Mouse (Mus musculus): ENCODE results near the gene Clcnkb. TPM values are rescaled to one million over a fixed set of nuclear protein-coding genes. Genes with fewer than 3 reads are reported as not detected.

Gene Clcnkb
- total and polyA plus RNA-seq, 3 experiments, result not detected

GRCm38 (mm10) chr4:141463472-141463871 is 47.7 kb upstream of the Clcnkb start:
- no peaks in the 10 kb centered on the region for H3K4me1 ChIP-seq (ENCODE audit: control insufficient read depth in 1 of 2, insufficient read depth in 2 of 2, low read length in 2 of 2)
- H3K9me3 ChIP-seq (replicated peaks; ENCODE audit: insufficient read depth, low read length), result no peaks in the 10 kb centered on the region
- no peak for DNase-seq (ENCODE audit: low read depth, low spot score)
- no peaks in the 10 kb centered on the region for H3K27me3 ChIP-seq (ENCODE audit: control insufficient read depth in 1 of 2, insufficient read depth in 2 of 2, low read length in 2 of 2)
- no peak overlapping the region for H3K27ac ChIP-seq (ENCODE audit: control insufficient read depth, low read depth, low read length)
- no peaks in the 10 kb centered on the region for H3K79me2 ChIP-seq (ENCODE audit: control insufficient read depth, insufficient read depth, low read length, poor library complexity)
- no peak for TF ChIP-seq BHLHE40 (IDR thresholded peaks at IDR 0.05; ENCODE audit: borderline replicate concordance, low read depth, low read length)
- TF ChIP-seq EP300 (IDR thresholded peaks at IDR 0.05; ENCODE audit: low read depth in 1 of 2, low read length in 2 of 2), result no peak
- no peak for TF ChIP-seq USF2 (IDR thresholded peaks at IDR 0.05; ENCODE audit: borderline replicate concordance in 1 of 2, insufficient read depth in 1 of 2, low read depth in 1 of 2, low read length in 2 of 2)
- TF ChIP-seq MYB (IDR thresholded peaks at IDR 0.05; ENCODE audit: low read depth, low read length), result no peak
- no peak for TF ChIP-seq POLR2AphosphoS5 (IDR thresholded peaks at IDR 0.05; ENCODE audit: borderline replicate concordance, low read depth, low read length)
- no peak for TF ChIP-seq SIN3A (IDR thresholded peaks at IDR 0.05; ENCODE audit: low read length)
- TF ChIP-seq MXI1 (IDR thresholded peaks at IDR 0.05; ENCODE audit: low read depth, low read length), result no peak
- TF ChIP-seq TCF12 (IDR thresholded peaks at IDR 0.05; ENCODE audit: low read depth, low read length), result no peak
- TF ChIP-seq MAX (IDR thresholded peaks at IDR 0.05; ENCODE audit: low read length), result no peak
- H3K9ac ChIP-seq (ENCODE audit: control insufficient read depth, low read depth, low read length, poor library complexity, severe bottlenecking), result no peak overlapping the region
- H3K36me3 ChIP-seq (ENCODE audit: control insufficient read depth in 1 of 2, insufficient read depth in 2 of 2, low read length in 2 of 2), result peaks cover 0 to 4% of the 10 kb centered on the region in 2 experiments; a peak in 1 of 4 replicates
- H3K4me3 ChIP-seq (ENCODE audit: control insufficient read depth in 1 of 2, insufficient read depth in 1 of 2, low read depth in 2 of 2, low read length in 2 of 2), result no peak overlapping the region

GRCm38 (mm10) chr4:141461576-141461975 is 45.8 kb upstream of the Clcnkb start:
- no peak for DNase-seq (ENCODE audit: low read depth, low spot score)
- no peak for TF ChIP-seq E2F4 (IDR thresholded peaks at IDR 0.05; ENCODE audit: borderline replicate concordance, low read depth, low read length)
- TF ChIP-seq KAT2A (conservative IDR thresholded peaks at IDR 0.05; ENCODE audit: low read depth, low read length), result no peak
- no peak for TF ChIP-seq MXI1 (IDR thresholded peaks at IDR 0.05; ENCODE audit: low read depth, low read length)
- TF ChIP-seq ZKSCAN1 (IDR thresholded peaks at IDR 0.05; ENCODE audit: low read depth, low read length), result no peak
- no peak for TF ChIP-seq POLR2AphosphoS2 (IDR thresholded peaks at IDR 0.05; ENCODE audit: low read length)
- no peak for TF ChIP-seq ELF1 (IDR thresholded peaks at IDR 0.05; ENCODE audit: low read depth, low read length)
- TF ChIP-seq SIN3A (IDR thresholded peaks at IDR 0.05; ENCODE audit: low read length), result no peak
- Histone ChIP-seq H3K36me3 (ENCODE audit: control insufficient read depth in 1 of 2, insufficient read depth in 2 of 2, low read length in 2 of 2) (no peaks in the 10 kb centered on the region; a peak in 1 of 4 replicates), H3K9ac (ENCODE audit: control insufficient read depth, low read depth, low read length, poor library complexity, severe bottlenecking) (no peak overlapping the region), H3K4me3 (ENCODE audit: control insufficient read depth in 1 of 2, insufficient read depth in 1 of 2, low read depth in 2 of 2, low read length in 2 of 2) (no peak overlapping the region), H3K27ac (ENCODE audit: control insufficient read depth, low read depth, low read length) (no peak overlapping the region), H3K9me3 (replicated peaks; ENCODE audit: insufficient read depth, low read length) (no peaks in the 10 kb centered on the region), H3K79me2 (ENCODE audit: control insufficient read depth, insufficient read depth, low read length, poor library complexity) (0 out of 2 replicates have a peak, but pooled peaks cover 3% of the 10 kb centered on the region), H3K4me1 (ENCODE audit: control insufficient read depth in 1 of 2, insufficient read depth in 2 of 2, low read length in 2 of 2) (no peaks in the 10 kb centered on the region), H3K27me3 (ENCODE audit: control insufficient read depth in 1 of 2, insufficient read depth in 2 of 2, low read length in 2 of 2) (no peaks in the 10 kb centered on the region)

- no peak overlapping the region for H3K4me3 ChIP-seq (ENCODE audit: control insufficient read depth in 1 of 2, insufficient read depth in 1 of 2, low read depth in 2 of 2, low read length in 2 of 2)
- no peaks in the 10 kb centered on the region for H3K9me3 ChIP-seq (replicated peaks; ENCODE audit: insufficient read depth, low read length)
- no peak for DNase-seq (ENCODE audit: low read depth, low spot score)
- 0 out of 2 replicates have a peak, but pooled peaks cover 4% of the 10 kb centered on the region for H3K79me2 ChIP-seq (ENCODE audit: control insufficient read depth, insufficient read depth, low read length, poor library complexity)
- H3K27me3 ChIP-seq (ENCODE audit: control insufficient read depth in 1 of 2, insufficient read depth in 2 of 2, low read length in 2 of 2), result no peaks in the 10 kb centered on the region
- no peaks in the 10 kb centered on the region for H3K4me1 ChIP-seq (ENCODE audit: control insufficient read depth in 1 of 2, insufficient read depth in 2 of 2, low read length in 2 of 2)
- H3K9ac ChIP-seq (ENCODE audit: control insufficient read depth, low read depth, low read length, poor library complexity, severe bottlenecking), result no peak overlapping the region
- H3K36me3 ChIP-seq (ENCODE audit: control insufficient read depth in 1 of 2, insufficient read depth in 2 of 2, low read length in 2 of 2), result no peaks in the 10 kb centered on the region; a peak in 1 of 4 replicates
- H3K27ac ChIP-seq (ENCODE audit: control insufficient read depth, low read depth, low read length), result no peak overlapping the region
- TF ChIP-seq ZNF384 (IDR thresholded peaks at IDR 0.05; ENCODE audit: low read depth, low read length), result no peak
- TF ChIP-seq ELF1 (IDR thresholded peaks at IDR 0.05; ENCODE audit: low read depth, low read length), result no peak
- no peak for TF ChIP-seq CTCF (IDR thresholded peaks at IDR 0.05 in 2 of 3, conservative IDR thresholded peaks at IDR 0.05 in 1 of 3; ENCODE audit: control insufficient read depth in 1 of 3, insufficient read depth in 1 of 3, low read depth in 2 of 3, low read length in 3 of 3, poor library complexity in 1 of 3, severe bottlenecking in 1 of 3)
- TF ChIP-seq E2F4 (IDR thresholded peaks at IDR 0.05; ENCODE audit: borderline replicate concordance, low read depth, low read length), result no peak
- TF ChIP-seq ZC3H11A (IDR thresholded peaks at IDR 0.05; ENCODE audit: low read depth, low read length), result no peak
- TF ChIP-seq GABPA (IDR thresholded peaks at IDR 0.05; ENCODE audit: low read depth, low read length), result no peak
- TF ChIP-seq EP300 (IDR thresholded peaks at IDR 0.05; ENCODE audit: low read depth in 1 of 2, low read length in 2 of 2), result no peak
- no peak for TF ChIP-seq TCF12 (IDR thresholded peaks at IDR 0.05; ENCODE audit: low read depth, low read length)
- TF ChIP-seq RCOR1 (IDR thresholded peaks at IDR 0.05; ENCODE audit: low read depth, low read length), result no peak
- TF ChIP-seq HCFC1 (IDR thresholded peaks at IDR 0.05; ENCODE audit: low read depth, low read length), result no peak
- TF ChIP-seq ZMIZ1 (IDR thresholded peaks at IDR 0.05; ENCODE audit: low read depth, low read length), result no peak
- no peak for TF ChIP-seq UBTF (IDR thresholded peaks at IDR 0.05; ENCODE audit: borderline replicate concordance, insufficient read depth, low read depth, low read length)
- TF ChIP-seq KAT2A (conservative IDR thresholded peaks at IDR 0.05; ENCODE audit: low read depth, low read length), result no peak
- no peak for TF ChIP-seq JUND (IDR thresholded peaks at IDR 0.05; ENCODE audit: low read depth, low read length)
- no peak for TF ChIP-seq GATA1 (IDR thresholded peaks at IDR 0.05; ENCODE audit: low read depth, low read length)
- TF ChIP-seq SIN3A (IDR thresholded peaks at IDR 0.05; ENCODE audit: low read length), result no peak
- no peak for TF ChIP-seq USF1 (IDR thresholded peaks at IDR 0.05; ENCODE audit: low read depth, low read length)
Observed at GRCm38 (mm10) chr4:141461088-141461487, 45.3 kb upstream of the Clcnkb start.
